Mouse (Mus musculus): ENCODE data around the gene Dapl1. TPM values are rescaled to one million over a fixed set of nuclear protein-coding genes. Genes with fewer than 3 reads are reported as not detected.

The Dapl1 gene
- total RNA-seq, 1 experiment from 2014 or later: not detected

DNA sequence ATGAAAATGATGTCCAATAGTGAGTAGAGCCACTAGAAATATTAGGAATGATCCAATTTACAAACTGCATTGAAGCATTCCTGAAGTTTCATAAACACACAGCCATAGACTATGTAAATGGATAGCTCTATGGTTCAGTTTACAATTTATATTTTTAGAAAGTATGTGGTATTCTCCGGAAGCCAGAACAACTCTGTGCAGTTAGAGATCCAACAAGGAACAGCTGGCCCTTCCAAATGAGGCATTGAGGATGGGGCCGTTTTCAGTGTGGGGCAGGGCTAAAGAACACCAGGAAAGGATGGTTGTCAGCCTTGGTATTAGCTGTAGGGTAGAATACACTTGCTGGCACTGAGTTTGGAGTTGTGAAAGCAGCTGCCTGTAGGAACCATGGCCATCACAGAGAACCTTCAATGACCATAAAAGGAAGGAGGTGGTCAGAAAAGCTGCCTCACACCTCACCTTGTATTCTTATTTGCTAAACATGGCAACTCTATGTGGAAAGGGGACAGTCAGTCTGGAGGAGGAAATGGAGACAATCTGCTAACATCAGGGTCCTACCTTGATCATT is 70.0 kb downstream of the Dapl1 start:
- ATAC-seq (replicated peaks in 1 of 2; ENCODE audit: insufficient read depth in 1 of 2, low FRiP score in 2 of 2, low TSS enrichment in 1 of 2, low read depth in 1 of 2, poor library complexity in 2 of 2, severe bottlenecking in 2 of 2): no peak

Other genes starting within 250 kb of the Dapl1 start
- 10.3 and 11.0 TPM in 2 replicates for gene Tanc1, start 127.4 kb downstream of the Dapl1 start, total RNA-seq (2017)